In genomic region chr9:21008007-21008406, GRCm38 (mm10) we compare ENCODE assay signal across 1 mouse cellular context.
TF ChIP-seq lines count a peak whose summit lies in the region.

No protein-coding gene starts in this region.

TF ChIP-seq in MEL, 35 proteins besides CTCF, POLR2A, EP300 and RAD21:
- TF ChIP-seq CHD1 (IDR thresholded peaks at IDR 0.05; ENCODE audit: low read depth, low read length), result no peak
- TF ChIP-seq SMC3 (IDR thresholded peaks at IDR 0.05; ENCODE audit: low read depth, low read length), result no peak
- no peak for TF ChIP-seq ELF1 (IDR thresholded peaks at IDR 0.05; ENCODE audit: low read depth, low read length)
- no peak for TF ChIP-seq JUND (IDR thresholded peaks at IDR 0.05; ENCODE audit: low read depth, low read length)
- no peak for TF ChIP-seq BHLHE40 (IDR thresholded peaks at IDR 0.05; ENCODE audit: borderline replicate concordance, low read depth, low read length)
- TF ChIP-seq MAFK (IDR thresholded peaks at IDR 0.05; ENCODE audit: borderline replicate concordance, low read depth, low read length), result no peak
- no peak for TF ChIP-seq CHD2 (IDR thresholded peaks at IDR 0.05; ENCODE audit: low read length)
- no peak for TF ChIP-seq POLR2AphosphoS5 (IDR thresholded peaks at IDR 0.05; ENCODE audit: borderline replicate concordance, low read depth, low read length)
- TF ChIP-seq MAX (IDR thresholded peaks at IDR 0.05; ENCODE audit: low read length), result no peak
- TF ChIP-seq ZC3H11A (IDR thresholded peaks at IDR 0.05; ENCODE audit: low read depth, low read length), result no peak
- TF ChIP-seq SIN3A (IDR thresholded peaks at IDR 0.05; ENCODE audit: low read length), result no peak
- TF ChIP-seq HCFC1 (IDR thresholded peaks at IDR 0.05; ENCODE audit: low read depth, low read length), result no peak
- no peak for TF ChIP-seq RCOR1 (IDR thresholded peaks at IDR 0.05; ENCODE audit: low read depth, low read length)
- no peak for TF ChIP-seq MAZ (IDR thresholded peaks at IDR 0.05; ENCODE audit: low read depth, low read length)
